Mouse (Mus musculus) mouse embryonic stem cell (cell line): ENCODE data around the gene Galnt3.

Source experiments
- in situ Hi-C, 2 experiments: fragments of 300-500 bp; cut with MboI; formaldehyde crosslinking; loops; 1 replicate in 1 of 2; 3 replicates in 1 of 2; pipeline ENCODE4 v1.14.3; 2019 to 2020; ENCODE audit warnings: low sequenced_read_pairs in 2 of 2, low pct_unique_long_range_greater_than_20kb in 1 of 2, mixed read lengths in 1 of 2; ENCODE audit not compliant: unreplicated experiment in 1 of 2

The Galnt3 gene

DNA sequence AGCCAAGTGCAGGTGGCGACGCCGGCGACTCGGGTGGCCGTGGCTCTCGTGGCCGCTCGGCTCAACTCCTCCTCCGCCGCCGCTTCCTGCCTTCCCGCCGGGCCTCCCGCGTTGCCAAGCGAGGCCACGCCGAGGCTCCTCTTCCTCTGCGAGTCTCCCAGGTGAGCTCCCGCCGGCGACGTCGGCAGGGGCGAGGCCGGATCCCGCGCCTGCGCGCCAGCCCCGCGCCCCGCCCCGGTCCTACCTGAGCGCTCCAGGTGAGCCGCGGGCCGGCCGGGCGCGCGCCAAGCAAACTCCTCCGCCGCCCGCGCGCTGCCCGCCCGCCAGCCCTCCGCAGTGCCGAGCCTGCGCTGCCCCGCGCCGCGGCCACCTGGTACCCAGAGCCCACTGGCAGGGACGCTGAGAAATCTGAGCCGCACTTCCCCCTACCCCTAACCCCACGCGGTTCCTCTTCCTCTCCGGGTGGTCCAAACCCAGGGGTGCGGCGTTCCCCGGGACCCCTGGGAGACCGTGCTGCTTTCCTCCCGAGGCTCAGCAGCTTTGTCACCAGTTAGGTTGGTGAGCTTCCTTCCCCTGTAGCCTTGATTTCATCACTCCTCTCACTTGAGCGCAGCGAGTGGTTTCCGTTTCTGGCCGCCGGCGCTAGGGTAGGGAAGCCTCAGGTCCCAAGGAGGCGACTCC lies at the start of gene Galnt3:
TSS of gene Galnt3 (minus strand) at position 404 of the 681 bp plus-strand sequence.
- in situ Hi-C loops = no loop called here

DNA sequence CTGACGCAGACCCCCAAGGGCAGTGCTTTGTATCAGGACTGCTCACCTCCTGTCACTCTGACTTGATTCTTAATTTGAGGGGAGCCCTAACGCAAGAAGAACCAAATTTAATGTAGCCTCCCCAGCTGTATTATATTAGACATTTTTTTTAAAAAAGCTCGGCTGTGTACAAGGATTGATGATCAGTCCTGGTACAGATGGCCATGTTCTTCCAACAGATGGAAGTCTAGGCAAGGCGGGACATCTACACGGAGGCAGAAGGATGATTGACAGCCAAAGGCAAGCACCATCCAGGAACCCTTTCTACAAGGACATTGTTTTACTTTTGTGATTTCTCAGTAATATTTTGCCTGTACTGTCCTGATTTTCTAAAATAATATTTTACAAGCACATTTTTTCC lies 48.3 kb upstream of the Galnt3 start:
- in situ Hi-C loops = no loop called here

DNA sequence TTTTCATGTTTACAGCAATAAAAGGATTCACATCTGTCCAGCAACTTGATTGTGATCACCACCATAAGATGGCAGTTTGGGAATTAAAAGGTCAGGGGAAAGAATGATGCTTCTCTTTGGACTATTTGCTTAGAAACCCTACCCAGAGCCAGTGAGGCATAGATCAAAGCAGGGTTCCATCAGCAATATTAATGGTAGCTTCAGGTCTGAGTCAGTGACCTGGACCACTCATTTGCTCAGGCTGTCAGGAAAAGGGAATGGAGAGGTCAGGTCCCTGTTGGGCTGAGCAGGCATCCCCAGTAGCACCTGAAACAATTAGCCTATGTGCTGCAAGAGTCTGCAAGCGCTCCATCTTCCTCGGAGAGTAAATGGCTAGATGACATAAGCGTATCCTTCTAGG lies 46.8 kb upstream of the Galnt3 start:
- in situ Hi-C loops = no loop called here

DNA sequence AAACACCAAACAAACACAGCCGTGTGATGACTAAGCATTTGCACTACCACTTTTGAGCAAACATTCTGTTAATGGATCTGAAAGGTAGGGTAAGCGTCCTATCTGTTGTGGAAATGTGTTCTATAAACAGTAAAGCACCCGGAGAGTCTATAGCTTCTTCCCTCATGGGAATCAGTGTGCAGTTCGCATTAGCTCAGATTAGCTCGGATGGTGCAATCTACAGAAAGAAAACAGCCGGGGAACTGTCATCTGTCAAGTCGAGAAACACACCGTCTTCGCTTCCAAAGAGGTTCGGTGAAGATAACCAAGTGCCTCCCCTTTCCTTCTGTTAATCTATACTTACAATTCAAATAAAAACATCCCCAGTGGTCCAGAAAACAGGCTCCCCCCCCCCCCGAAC lies 45.9 kb upstream of the Galnt3 start:
- in situ Hi-C loops = no loop called here

DNA sequence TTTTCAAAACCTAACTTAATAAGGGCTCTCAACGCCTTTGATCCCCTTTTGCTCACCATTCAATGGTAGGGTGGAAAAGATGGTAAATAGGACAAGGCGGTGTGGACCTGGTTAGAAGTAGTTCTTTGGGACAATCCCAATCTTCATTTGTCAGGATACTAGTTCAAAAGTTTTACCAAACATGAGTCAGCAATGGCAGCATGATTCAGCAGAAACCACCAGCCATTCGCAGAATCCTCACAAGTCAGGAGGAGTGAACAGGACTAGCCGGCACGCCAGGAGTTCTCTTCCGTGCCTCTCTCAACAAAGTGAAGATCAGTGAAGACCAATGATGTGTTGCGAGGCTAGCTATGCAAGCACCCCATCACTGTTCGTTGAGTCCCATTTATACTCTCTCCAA lies 40.2 kb upstream of the Galnt3 start:
- in situ Hi-C loops = no loop called here

DNA sequence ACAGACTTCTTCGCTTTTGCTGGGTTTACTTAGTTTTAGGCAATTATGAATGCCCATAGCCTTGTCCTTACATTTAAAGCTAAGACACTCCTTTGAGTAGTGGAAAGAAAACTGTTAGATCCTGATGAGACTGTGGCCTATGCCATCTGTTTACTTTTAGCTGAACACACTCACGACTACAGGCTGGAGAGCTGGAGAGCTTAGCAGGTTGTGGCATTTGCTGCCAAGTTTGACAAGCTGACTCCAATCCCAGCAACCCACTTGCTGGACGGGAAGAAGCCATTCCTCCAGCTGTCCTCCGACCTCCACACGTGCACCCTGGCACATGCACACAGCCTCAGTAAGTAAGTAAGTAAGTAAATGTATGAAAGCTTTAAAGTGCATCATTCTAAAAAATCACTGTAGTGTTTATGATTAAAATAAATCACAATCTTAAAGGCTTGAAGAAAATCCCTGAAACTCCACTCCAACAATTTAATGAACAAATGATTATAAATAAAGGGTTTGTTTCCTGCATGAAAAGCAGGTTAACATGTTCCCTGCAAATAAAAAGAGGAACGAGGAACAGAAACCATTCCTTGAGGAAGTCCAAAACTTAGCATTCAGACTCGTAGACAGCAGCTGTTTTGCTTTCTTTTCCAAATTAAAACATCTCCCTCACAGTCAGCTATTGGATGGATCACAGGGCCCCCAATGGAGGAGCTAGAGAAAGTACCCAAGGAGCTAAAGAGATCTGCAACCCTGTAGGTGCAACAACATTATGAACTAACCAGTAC lies 33.5 kb upstream of the Galnt3 start:
- in situ Hi-C loops = no loop called here

DNA sequence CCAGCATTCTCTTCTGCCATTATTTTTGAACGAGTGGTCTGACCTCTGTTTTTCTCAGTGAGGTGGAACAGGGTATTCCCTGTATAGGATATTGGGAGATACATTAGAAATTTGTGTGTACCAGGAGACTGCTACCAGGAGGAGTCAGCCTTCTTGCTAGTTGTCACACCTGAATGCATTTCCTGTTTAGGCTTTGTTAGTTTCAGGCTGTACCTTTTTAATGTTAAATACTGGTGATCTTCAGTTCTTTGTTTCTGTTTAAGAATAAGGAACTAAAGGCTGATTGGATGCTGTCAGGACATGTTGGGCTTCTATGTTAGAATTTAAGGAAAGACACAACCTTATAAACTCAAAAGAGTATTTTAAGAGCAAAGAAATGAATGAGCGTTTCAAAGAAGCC lies 26.6 kb upstream of the Galnt3 start:
- in situ Hi-C loops = no loop called here

DNA sequence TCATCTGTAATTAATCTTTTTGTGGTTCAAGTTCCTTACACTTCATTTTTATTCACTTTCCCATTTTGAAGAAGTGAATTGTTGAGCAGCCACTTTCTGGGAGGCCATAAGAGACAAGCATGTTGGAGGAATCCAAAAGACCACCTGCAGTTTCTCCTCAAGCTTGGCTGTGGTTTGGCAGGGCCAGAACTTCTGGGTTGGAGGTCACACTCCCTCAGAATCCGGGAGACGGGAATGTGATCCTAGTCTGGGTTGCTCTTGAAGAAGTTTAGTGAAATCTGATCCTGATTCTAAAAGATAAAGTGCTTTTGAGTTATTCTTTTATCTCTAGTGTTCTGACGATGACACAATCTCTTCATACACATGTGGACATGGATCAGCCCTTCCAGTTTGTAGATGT lies 25.7 kb upstream of the Galnt3 start:
- in situ Hi-C loops = no loop called here

DNA sequence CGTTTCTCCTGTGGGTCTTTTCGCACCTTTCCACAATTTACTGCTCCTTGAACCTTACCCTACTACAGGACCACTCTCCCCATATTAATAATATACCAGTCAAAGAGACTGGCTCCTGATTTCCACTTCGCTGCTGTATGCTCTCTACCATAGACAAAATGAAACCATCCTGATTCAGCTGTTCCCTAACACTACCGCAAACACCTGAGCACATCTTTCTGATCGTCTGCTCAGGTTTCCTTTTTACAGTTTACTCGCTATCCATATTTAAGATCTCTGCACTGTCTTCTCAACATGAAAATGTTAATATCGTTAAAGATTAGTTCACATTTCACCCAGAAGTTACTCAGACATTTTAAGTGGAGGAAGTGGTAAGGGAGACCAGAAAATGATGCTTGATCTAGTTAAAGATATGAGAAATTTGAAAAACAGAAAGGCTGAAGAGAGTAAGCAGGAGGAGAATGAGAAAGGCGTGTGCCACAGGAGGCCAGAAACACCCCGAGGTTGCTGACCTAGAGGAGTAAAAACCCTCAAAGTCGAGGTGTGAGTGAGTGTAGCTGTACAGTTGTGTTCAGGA lies 23.9 kb upstream of the Galnt3 start:
- in situ Hi-C loops = no loop called here

DNA sequence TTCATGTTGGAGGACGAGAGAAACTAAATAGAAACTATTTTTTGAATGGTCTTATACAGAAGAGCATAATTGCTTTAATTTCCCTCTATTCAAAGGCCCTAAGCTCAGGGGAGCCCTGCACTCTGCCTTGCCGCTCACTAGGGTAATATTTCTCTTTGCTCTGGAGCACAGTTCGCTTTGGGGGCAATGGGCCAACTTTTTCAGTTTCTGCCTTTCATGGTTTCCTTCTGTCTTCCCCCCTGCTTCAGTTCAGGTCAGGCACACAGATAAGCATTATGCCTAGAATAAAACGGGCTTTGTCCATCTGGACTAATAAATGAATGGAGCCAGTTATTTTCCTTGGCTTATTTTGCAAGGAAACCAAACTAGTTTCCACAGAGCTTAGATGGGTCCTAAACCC lies 21.7 kb upstream of the Galnt3 start:
- in situ Hi-C loops = no loop called here

DNA sequence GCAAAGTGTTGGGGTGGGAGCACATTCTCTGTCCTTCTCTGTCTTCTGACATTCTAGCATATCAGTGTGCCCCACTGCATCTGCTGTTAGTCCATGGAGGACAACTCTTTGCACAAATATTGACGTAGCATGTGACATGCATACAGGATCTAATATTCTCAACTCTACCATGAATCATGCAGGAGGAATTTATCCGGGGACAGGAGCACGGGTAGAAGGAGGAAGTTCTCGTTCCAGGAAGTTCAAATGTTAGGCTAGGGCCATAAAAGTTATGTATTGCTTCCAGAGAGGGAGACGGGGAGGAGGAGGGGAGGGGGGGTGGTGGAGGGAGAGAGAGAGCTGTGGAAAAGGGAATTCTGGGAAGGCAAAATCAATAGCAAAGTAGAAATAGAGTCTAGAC lies 20.0 kb upstream of the Galnt3 start:
- in situ Hi-C loops = no loop called here

DNA sequence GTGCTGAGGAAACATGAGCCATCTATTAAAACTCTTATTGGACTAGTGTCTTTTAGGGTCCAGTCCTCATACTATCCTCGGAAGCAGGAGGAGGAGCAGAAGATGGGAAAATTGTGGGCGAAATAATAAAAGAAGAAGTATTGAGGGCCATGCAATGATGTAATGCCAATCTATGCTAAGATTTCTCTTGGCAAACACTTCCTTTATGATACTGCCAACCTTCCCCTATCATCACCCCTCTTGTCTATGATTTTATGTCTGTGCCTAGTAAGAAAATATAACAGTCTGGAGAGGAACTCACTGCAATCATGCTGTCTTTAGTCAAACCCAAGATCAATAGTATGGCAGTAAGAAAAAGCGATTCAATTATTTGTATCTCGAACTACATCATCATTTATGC lies 18.5 kb upstream of the Galnt3 start:
- in situ Hi-C loops = no loop called here

DNA sequence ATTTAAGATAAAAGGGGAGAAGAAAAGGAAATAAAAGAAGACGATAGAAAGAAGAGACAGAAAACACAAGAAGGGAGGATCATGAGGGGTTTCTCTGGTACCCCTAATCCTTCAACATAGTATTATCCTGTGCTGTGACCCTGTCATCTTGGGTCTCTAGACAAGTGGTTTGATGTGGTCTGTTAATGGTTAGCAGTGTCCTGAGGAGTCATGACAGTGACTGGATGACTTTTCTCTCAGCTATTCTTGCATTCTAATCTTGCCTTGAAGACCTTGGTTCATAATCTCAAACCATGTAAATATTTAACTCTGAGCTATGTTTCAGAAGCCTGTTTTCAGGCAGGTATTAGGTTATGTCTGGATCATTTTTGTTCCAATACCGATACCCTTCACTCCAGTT lies 17.9 kb upstream of the Galnt3 start:
- in situ Hi-C loops = no loop called here

DNA sequence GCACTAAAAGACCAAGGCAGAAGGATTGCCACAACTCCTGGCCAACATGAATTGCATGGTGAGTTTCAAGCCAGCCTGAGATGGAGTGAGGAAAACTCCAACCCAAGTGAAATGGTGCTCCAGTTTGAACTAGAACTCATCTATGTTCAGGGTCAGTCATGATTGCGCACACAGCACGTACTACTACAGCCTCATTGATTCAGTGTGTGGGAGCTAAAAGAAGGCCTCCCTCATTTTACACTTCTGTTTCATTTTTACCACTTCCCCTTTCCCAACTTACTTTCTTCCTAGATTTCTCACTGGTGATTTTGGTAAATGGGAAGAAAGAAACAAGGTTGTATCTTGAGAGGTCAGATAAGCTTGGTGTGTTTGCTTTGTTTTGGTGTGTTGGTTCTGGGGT lies 17.5 kb upstream of the Galnt3 start:
- in situ Hi-C loops = no loop called here

DNA sequence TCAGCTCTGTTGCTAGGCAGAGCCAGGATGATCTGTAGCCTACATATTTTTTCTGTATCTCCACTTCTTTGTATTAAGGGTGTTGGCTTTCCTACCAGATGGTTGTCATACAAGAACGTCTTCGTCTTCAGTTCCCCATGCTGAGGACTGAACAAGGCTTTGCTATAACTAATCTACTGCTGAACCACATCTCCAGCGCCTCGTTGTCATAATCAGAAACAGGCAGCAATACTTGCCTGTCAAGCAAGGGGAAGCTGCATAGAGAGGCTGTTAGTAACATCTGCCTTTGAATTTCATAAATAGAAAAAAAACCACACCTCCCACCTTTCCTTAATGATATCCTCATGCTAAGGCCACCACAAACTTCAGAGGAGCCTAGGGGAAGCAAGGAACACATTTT lies 15.5 kb upstream of the Galnt3 start:
- in situ Hi-C loops = no loop called here

DNA sequence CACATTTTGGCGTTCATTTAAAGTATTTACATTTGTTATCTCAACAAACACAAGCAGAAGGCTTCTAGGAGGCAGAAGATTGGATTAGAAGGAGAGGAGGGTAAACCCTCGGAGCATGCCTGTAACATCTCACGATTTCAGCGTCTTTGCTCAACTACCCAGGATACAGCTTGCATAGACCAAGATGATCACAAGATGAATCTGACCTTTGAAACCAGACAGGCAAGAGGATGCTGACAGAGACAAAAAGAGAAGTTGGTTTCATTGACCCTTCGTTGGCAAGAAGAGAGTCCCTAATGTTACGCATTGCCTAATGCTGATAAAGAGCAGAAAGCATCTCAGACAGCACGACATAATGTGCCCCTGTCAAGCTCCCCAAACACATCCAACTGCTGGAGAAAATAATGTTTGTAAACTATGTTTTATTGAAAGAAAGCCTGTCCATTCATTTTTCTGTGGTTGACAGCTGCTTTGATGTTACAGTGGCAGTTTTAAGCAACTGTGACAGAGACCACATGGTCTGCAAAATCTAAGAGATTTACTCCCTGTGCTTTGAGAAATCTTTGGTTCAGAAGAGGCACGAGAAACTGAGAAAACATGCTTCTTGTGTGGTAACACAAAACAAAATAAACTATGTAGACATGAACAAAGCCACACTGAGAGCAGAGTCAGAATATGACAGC lies 7.2 kb upstream of the Galnt3 start:
- in situ Hi-C loops = no loop called here

DNA sequence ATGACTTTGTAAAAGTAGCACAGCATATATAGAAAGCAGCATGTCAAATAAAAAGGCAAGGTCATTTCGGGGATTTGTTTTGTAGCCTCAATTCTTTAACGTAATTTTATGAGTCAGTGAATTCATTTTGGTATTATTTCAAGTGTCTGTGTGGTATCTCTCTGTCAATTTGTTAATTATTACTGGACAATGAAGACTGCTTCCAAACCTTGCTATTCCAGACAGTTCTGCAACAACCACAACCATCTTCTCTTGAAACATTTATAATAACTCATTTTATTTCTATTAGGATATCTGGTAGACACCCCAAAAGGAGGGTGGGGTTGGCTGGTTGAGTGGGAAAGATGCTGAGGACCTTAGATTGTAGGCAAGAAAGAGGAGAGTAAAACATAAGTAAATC lies 4.1 kb upstream of the Galnt3 start:
- in situ Hi-C loops = no loop called here

DNA sequence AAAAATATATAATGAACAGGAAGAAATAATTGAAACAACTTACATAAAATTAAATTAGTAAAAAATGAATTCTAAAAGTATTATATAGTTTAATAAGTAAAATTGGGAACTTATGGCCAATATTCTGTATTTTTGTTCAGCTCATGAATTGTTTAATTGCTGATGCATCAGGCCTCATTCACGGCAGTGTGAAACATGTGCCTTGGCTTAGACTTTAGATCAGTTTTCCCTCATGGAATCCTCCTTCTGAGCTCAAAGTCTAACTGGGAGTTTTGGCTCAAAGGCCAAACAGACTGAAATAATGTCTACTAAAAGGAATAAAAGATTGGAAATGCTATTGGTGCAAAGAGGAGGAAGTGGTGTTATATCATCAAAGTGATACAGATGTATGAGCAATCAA lies 2.7 kb upstream of the Galnt3 start:
- in situ Hi-C loops = no loop called here

DNA sequence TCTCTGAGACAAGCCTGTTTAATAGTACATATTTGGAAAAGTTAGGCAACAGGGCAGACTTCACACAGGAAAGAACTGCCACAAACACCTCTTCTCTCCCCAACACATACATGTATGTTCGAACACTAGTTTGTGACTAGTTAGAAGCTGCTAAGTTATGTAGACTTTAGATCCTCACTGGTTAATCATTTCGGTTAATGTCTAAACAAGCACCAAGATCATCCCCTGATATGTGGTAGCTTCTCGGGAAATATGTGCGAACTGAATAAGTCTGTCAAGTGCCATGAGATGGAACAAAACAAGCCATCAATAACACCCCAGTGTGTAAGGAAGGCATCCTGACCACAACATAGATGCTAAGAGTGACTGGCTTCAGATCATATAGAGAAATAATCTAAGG lies 2.1 kb upstream of the Galnt3 start:
- in situ Hi-C loops = no loop called here
